Mouse (Mus musculus): ENCODE data around the gene Olfr1216. TPM values are rescaled to one million over a fixed set of nuclear protein-coding genes. Genes with fewer than 3 reads are reported as not detected.
"Not testable (repeated sequence)": the region's sequence is repeated elsewhere in the genome, so short reads cannot be mapped to it uniquely, and the experiment has no call there.

The Olfr1216 gene
- total RNA-seq (2021): not detected
- long read RNA-seq, experiment 1: 0 reads
- long read RNA-seq, experiment 2: 0 reads

DNA sequence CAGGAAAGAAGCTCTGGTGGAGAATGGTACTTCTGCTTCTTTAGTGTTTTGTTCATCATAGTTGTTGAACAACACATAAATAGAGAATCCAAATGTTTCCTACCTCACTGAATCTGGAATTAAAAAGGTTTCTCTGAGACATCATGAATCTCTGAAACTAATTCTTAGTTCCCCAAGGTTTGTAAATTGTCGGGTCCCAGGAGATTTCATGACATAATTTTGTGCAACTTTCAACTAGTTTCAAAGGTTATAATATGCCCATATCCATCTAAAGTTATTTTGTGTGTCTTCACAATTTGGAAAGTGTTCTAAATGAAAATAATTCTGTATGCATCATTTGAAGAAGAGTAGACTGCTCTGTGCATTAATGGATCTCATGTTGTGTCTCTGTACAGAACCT lies at the start of gene Olfr1216:
Gene Olfr1216 (minus strand): TSS at position 101 of the 400 bp plus-strand sequence.
- no peak within 1 kb of the TSS for H3K27ac ChIP-seq
- no peak within 1 kb of the TSS for H3K4me3 ChIP-seq
- no peak for TF ChIP-seq CTCF (IDR thresholded peaks at IDR 0.05)
- DNase-seq: no peak
- intact Hi-C loops (cut with DNase I): no loop called here

DNA sequence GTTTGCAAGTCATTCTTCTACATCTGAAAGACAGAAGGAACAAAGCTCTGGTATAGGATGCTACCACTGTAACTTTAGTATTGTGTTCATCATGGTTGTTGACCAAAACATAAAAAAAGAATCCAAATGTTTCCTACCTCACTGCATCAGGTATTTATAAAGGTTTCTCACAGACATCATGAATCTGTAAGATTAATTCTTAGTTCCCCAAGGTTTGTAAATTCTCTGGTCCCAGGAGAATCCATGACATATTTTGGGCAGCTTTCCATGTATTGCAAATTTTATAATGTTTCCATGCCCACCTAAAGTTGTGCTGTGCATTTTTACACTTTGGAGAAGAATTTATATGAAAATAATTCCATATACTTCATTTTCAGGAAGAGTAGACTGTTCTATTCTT lies 42.9 kb upstream of the Olfr1216 start, which contains the start of gene Olfr1218:
Gene Olfr1218 (minus strand): TSS at position 101 of the 400 bp plus-strand sequence.
- DNase-seq: no peak
- no peak within 1 kb of the TSS for H3K4me3 ChIP-seq
- intact Hi-C loops (cut with DNase I): no loop called here
- H3K27ac ChIP-seq: no peak within 1 kb of the TSS
- no peak for TF ChIP-seq CTCF (IDR thresholded peaks at IDR 0.05)

DNA sequence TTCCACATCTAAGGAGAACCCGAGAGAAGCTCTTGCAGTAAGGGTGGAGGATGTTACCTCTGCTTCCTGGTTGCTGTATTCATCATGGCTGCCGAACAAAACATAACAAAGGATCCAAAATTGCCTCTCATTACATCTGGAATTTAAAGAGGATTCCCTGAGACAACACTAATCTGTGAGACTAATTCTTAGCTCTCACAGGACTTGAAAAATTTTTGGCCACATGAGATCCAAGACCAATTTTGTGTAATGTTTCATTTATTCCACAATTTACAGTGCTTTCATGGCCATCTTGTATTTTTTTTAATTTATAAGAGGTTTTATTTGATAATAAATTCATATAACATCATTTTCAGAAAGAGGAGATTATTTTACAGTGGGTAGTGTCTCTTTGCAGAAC lies 13.8 kb upstream of the Olfr1216 start, which contains the start of gene Olfr1217:
Gene Olfr1217 (minus strand): TSS at position 101 of the 400 bp plus-strand sequence.
- Histone ChIP-seq H3K4me3 (no peak within 1 kb of the TSS), H3K27ac (no peak within 1 kb of the TSS)
- TF ChIP-seq CTCF (IDR thresholded peaks at IDR 0.05): no peak
- intact Hi-C loops (cut with DNase I): no loop called here
- DNase-seq: no peak

DNA sequence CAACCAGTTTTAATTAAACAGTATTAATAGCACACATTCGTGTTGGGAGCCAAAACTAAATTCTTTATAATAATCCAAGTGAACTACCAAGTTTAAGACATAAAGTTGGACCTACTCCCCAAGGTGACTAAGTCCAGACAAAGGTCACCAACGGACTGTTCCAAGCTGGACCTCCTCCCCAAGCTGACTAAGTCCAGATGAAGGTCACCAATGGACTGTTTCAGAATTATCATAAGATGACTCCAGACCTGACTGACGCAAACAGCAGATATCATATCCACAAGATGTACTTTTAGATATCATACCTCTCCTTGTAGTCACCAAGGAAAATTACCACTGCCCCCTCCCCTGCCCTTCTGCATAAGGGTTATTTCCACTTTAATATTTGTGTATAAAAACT lies 3.3 kb upstream of the Olfr1216 start:
- H3K4me3 ChIP-seq; DNase-seq; intact Hi-C loops (cut with DNase I); H3K27ac ChIP-seq: not testable (repeated sequence)

DNA sequence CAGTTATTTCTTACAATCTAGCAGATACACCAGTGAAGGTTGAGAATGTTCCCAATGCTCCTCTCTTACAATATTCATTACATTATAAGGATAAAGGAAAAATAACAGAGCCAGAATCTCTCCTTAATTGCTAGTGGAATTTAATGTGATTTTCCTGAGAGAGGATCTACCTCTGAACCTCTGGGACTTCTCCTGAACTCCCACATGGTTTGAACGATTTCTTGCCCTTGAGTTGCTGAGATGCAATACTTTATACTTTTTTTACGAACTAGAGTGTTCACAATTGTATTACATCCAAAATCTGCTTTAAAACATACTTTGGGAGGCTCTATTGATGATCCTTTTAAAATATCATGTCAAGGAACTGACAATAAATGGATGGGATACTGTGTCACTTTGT lies 11.3 kb downstream of the Olfr1216 start, which contains the start of gene Olfr1215:
Gene Olfr1215 (minus strand): TSS at position 101 of the 400 bp plus-strand sequence.
- no peak within 1 kb of the TSS for H3K27ac ChIP-seq
- H3K4me3 ChIP-seq: no peak within 1 kb of the TSS
- no peak for TF ChIP-seq CTCF (IDR thresholded peaks at IDR 0.05)
- intact Hi-C loops (cut with DNase I): no loop called here
- DNase-seq: no peak

DNA sequence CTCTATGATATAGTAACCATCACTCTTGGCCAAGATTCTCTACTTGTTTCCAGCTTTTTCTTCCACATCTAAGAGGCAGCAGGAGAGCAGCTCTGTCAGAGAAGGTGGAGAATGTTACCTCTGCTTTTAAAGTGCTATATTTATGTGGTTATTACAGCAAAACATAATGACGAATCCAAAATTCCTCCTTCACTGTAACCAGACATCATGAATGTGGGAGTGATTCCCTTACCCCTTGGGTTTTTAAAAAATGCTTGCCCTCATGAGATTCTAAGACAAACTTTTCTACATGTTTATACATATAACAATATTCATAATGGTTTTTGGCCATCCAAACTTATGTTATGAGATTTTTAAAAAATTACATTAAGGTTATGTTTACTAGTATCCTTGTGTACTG lies 25.6 kb downstream of the Olfr1216 start, which contains the start of gene Olfr1214:
Gene Olfr1214 (minus strand): TSS at position 101 of the 400 bp plus-strand sequence.
- DNase-seq: no peak
- intact Hi-C loops (cut with DNase I): no loop called here
- no peak for TF ChIP-seq CTCF (IDR thresholded peaks at IDR 0.05)
- Histone ChIP-seq H3K27ac (no peak within 1 kb of the TSS), H3K4me3 (no peak within 1 kb of the TSS)

DNA sequence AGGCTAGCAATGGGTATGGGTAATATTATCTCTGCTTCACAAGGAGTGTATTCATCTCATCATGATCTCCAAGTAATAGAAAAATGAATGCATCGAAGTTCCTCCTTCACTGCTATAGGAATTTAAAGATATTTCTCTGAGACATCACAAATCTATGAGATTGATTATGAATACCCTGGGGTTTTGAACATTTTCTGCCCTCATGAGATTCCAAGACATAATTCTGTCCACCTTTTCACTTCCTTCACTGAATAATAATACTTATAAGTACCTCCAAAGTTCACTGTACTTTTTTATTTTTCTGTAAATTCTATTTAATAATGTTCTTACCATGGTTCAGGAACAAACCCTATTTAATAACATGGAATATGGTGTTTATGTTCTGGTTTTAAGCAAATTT lies 38.0 kb downstream of the Olfr1216 start, which contains the start of gene Gm13762:
Gene Gm13762 (minus strand): TSS at position 101 of the 400 bp plus-strand sequence.
- TF ChIP-seq CTCF (IDR thresholded peaks at IDR 0.05): no peak
- intact Hi-C loops (cut with DNase I): no loop called here
- H3K27ac ChIP-seq: no peak within 1 kb of the TSS
- DNase-seq: no peak
- H3K4me3 ChIP-seq: no peak within 1 kb of the TSS

Other genes starting within 250 kb of the Olfr1216 start
- not detected for gene Olfr1200, start 247.9 kb downstream of the Olfr1216 start, total RNA-seq (2021)
- not detected for gene Olfr1201, start 225.3 kb downstream of the Olfr1216 start, total RNA-seq (2021)
- gene Olfr1202, start 203.8 kb downstream of the Olfr1216 start, total RNA-seq (2021): not detected
- not detected for gene Olfr1205, start 188.6 kb downstream of the Olfr1216 start, total RNA-seq (2021)
- gene Olfr1204, start 169.0 kb downstream of the Olfr1216 start, total RNA-seq (2021): not detected
- not detected for gene Olfr1206, start 155.1 kb downstream of the Olfr1216 start, total RNA-seq (2021)
- not detected for gene Olfr1208, start 116.0 kb downstream of the Olfr1216 start, total RNA-seq (2021)
- gene Olfr1209, start 103.2 kb downstream of the Olfr1216 start, total RNA-seq (2021): not detected
- not detected for gene Olfr1211, start 80.2 kb downstream of the Olfr1216 start, total RNA-seq (2021)
- not detected for gene Olfr1212, start 64.4 kb downstream of the Olfr1216 start, total RNA-seq (2021)
- gene Gm13762, start 38.1 kb downstream of the Olfr1216 start, total RNA-seq (2021): not detected
- gene Olfr1214, start 25.7 kb downstream of the Olfr1216 start, total RNA-seq (2021): not detected
- gene Olfr1215, start 11.4 kb downstream of the Olfr1216 start, total RNA-seq (2021): not detected
- not detected for gene Olfr1217, start 13.7 kb upstream of the Olfr1216 start, total RNA-seq (2021)
- not detected for gene Olfr1218, start 42.8 kb upstream of the Olfr1216 start, total RNA-seq (2021)
- not detected for gene Olfr1219, start 65.2 kb upstream of the Olfr1216 start, total RNA-seq (2021)
- gene Olfr1220, start 88.5 kb upstream of the Olfr1216 start, total RNA-seq (2021): not detected
- gene Olfr1221, start 98.9 kb upstream of the Olfr1216 start, total RNA-seq (2021): not detected
- not detected for gene Olfr1222, start 114.7 kb upstream of the Olfr1216 start, total RNA-seq (2021)
- gene Olfr1223, start 133.2 kb upstream of the Olfr1216 start, total RNA-seq (2021): not detected
- gene Olfr1224-ps1, start 145.8 kb upstream of the Olfr1216 start, total RNA-seq (2021): not detected
- not detected for gene Olfr1225, start 156.3 kb upstream of the Olfr1216 start, total RNA-seq (2021)
- not detected for gene Olfr1226, start 181.7 kb upstream of the Olfr1216 start, total RNA-seq (2021)
- not detected for gene Olfr1228, start 235.7 kb upstream of the Olfr1216 start, total RNA-seq (2021)

Measured in gastrocnemius, adult 2 months (tissue).